Mouse (Mus musculus) c-Kit-positive CD71-positive TER-119-negative erythroid progenitor cells, embryonic 14.5 days (primary cell): Measurements from ENCODE around the gene Syt10.
"Not testable (repeated sequence)": the region's sequence is repeated elsewhere in the genome, so short reads cannot be mapped to it uniquely, and the experiment has no call there.

Experiments
- DNase-seq: peaks from one replicate; pipeline ENCODE4 v3.0.0-alpha.2; 2013; ENCODE audit warnings: low read depth

Syt10 gene

GRCm38 (mm10) chr15:89841364-89842017, at the start of gene Syt10:
TSS of gene Syt10 (minus strand) at chr15:89841860.
- DNase-seq = no peak

- DNase-seq = no peak
Measured at GRCm38 (mm10) chr15:89883799-89884198, 42.1 kb upstream of the Syt10 start.

- DNase-seq = no peak
Measured at GRCm38 (mm10) chr15:89878981-89879380, 37.3 kb upstream of the Syt10 start.

DNA sequence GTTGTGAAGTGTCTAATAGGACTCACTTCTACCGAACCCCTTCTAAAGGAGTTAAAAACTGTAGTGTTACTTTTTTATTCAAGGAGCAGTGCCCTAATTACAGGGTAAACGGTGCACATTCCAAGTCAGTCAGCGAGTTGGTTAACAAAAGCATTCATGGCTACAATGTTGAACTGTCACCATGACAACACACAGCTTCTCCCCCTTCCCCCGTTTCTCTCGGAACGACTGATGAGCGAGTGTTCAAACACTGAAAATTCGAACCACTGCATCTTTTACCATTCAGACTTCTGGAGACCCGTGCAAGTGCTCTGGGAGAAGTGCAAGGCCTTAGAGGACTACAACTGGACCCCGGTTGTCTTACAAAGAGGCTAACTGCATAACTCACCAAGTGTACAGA, 25.6 kb downstream of the Syt10 start:
- no peak for DNase-seq

- no peak for DNase-seq
Measured at GRCm38 (mm10) chr15:89804478-89804877, 37.2 kb downstream of the Syt10 start.

DNA sequence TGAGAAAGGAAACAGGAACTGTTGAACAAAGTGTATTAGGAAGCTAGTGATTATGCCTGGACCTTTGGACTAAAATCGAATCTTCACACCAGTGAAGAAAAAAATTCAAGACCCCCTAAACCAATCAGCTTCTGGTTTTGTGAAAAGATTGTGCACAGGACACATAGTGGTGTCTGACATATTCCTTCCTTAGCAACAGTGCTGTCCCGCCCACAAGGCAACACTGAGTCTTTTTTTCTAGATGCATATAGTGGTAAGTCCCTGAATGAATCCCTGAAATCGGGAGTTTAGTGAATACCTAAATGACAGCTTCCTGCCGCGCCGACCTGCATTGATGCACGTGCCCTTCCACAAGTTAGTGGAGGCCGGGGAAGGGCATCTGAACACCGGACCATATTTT, 61.7 kb downstream of the Syt10 start:
- DNase-seq = no peak

DNA sequence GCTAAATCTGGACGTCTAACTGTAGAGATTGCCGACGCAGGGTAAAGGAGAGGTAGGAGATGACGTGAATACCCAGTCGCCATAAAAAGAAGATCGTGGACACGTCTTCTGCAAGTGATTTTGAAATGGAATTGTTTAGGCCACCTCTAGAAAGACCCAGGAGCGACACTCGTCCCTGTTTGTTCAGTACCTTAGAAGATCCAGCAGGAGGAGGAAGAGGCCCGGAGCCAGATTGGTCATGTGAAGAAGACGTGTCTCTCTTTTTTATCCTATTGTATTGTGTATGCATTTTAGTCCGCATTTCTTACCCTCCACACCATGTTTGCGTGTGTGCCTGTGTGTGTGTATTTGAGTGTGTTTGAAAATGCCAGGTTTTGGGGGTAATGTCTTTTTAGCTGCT, 75.6 kb downstream of the Syt10 start:
- DNase-seq = not testable (repeated sequence)

GRCm38 (mm10) chr15:89733611-89734010, 108.0 kb downstream of the Syt10 start:
- no peak for DNase-seq
